In genomic region chr14:34313612-34314011, GRCm38 (mm10) we compare ENCODE assay signal across 1 mouse cellular context.
TF ChIP-seq lines count a peak whose summit lies in the region.

No protein-coding gene starts in this region.

TF ChIP-seq in CH12.LX, 34 proteins besides CTCF, POLR2A, EP300 and RAD21 (continued from another document):
- TF ChIP-seq MEF2A (IDR thresholded peaks at IDR 0.05; ENCODE audit: borderline replicate concordance, low read depth, low read length) (no peak), ETS1 (conservative IDR thresholded peaks at IDR 0.05; ENCODE audit: low read depth, low read length) (no peak), CHD2 (IDR thresholded peaks at IDR 0.05; ENCODE audit: low read length) (no peak), ZNF384 (IDR thresholded peaks at IDR 0.05; ENCODE audit: low read depth, low read length) (no peak)
